Mouse (Mus musculus) mesoderm, embryonic 11.5 days (tissue): ENCODE results near the gene Aurkb.

Source experiments
- DNase-seq: peaks from one replicate; pipeline ENCODE4 v3.0.0-alpha.2; 2012; ENCODE audit warnings: low read depth, low spot score

The Aurkb gene

GRCm38 (mm10) chr11:69096987-69097900, 51.8 kb downstream of the Aurkb start:
- peak; percentile 85 for DNase-seq

GRCm38 (mm10) chr11:69098039-69098761, 52.8 kb downstream of the Aurkb start:
- DNase-seq = no peak

- DNase-seq = peak; percentile 95
These were observed 53.3 kb downstream of the Aurkb start for GRCm38 (mm10) chr11:69098762-69099091.

- DNase-seq = peak; percentile 27
These were observed 53.9 kb downstream of the Aurkb start for GRCm38 (mm10) chr11:69099177-69099914.

- DNase-seq = peak; percentile 86
These were observed 54.5 kb downstream of the Aurkb start for GRCm38 (mm10) chr11:69099915-69100345.

- DNase-seq = no peak
These were observed 55.4 kb downstream of the Aurkb start for GRCm38 (mm10) chr11:69100639-69101360.
